Mouse (Mus musculus) stomach, postnatal 0 days (tissue): ENCODE measurements at regions not wholly inside any gene's neighbourhood (a gene's known extent, or its start where the extent isn't known, plus 50 kb on each side); places are given as distances from the start of the nearest gene placed in this dataset.

ENCODE experiments used
- CTCF ChIP-seq: IDR thresholded peaks from 2 replicates; pipeline ENCODE4 v1.5.1; 2016; ENCODE audit warnings: antibody characterized with exemption, low read depth, mild to moderate bottlenecking, moderate library complexity
- EP300 ChIP-seq: optimal IDR thresholded peaks from 2 replicates; pipeline ENCODE3; 2016; ENCODE audit warnings: antibody characterized with exemption

DNA sequence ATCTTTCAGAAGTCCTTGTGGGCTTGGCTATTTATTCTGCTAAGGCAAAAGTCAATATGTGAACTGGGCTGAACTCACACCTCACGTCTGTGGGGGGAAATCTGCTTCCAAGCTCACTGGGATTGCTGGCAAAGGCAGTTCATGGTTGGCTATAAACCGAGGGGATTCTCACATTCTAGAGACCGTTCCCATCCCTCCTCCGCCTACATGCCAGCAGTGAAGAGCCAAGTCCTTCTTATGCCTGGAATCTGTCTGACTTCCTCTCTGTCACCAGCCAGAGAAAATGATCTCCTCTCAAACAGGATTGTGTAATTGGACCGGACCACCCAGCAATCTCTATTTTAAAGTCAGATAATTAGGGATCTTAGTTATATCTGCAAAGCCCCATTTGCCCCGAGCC lies 212.4 kb upstream of the Daam1 start:
- no peak for TF ChIP-seq EP300
- no peak for TF ChIP-seq CTCF
